Mouse (Mus musculus) 3134 (cell line): ENCODE results near the gene Txndc5.

Source experiments
- DNase-seq: peaks from one replicate; pipeline ENCODE4 v3.0.0-alpha.2; 2011; ENCODE audit warnings: low spot score; ENCODE audit not compliant: insufficient read length; ENCODE audit errors: extremely low read depth

Txndc5 gene

GRCm38 (mm10) chr13:38528687-38529294 is at the start of gene Txndc5:
Gene Txndc5 (minus strand): TSS chr13:38528824.
- DNase-seq, result no peak

DNA sequence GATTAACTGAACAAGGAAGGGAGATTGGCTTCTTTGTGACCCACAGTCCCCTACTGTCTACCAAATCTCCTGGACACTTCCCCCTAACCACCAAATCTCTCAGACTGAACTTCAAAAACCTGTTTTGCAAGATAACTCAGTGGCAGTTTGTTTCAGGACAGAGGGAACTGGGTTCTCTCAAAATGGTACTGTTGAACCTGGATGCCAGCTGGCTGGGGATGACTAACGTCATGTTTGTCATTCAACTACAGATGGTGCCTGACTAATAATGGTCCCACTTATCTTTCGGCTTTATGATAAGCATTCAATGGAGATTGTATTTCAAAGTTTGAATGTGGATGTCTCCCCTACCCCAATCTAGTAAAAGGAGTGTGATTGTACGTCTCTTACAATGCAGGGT is 46.0 kb upstream of the Txndc5 start:
- no peak for DNase-seq

DNA sequence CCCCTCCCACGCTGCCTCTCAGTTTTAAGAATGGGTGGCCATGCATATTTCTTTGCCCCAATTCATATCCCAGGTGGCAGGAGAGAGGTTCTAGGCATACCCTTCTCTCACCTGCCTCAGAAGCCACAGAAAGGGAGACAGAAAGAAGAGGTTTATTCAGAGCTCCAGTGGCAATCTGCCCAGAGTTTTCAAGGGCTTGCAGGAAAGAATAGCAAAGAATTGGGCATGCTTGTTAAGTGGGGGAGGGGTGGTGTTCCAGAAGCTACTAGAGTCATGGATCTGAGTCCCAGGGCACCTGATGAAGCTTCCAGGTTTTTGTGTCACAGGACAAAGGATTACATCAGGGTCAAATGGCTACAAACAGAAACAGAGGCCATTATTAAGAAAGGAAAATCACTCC is 44.7 kb upstream of the Txndc5 start:
- no peak for DNase-seq

GRCm38 (mm10) chr13:38565245-38565644 is 36.6 kb upstream of the Txndc5 start:
- DNase-seq, result no peak

- DNase-seq, result no peak
Observed at GRCm38 (mm10) chr13:38554611-38555010, 26.0 kb upstream of the Txndc5 start.

DNA sequence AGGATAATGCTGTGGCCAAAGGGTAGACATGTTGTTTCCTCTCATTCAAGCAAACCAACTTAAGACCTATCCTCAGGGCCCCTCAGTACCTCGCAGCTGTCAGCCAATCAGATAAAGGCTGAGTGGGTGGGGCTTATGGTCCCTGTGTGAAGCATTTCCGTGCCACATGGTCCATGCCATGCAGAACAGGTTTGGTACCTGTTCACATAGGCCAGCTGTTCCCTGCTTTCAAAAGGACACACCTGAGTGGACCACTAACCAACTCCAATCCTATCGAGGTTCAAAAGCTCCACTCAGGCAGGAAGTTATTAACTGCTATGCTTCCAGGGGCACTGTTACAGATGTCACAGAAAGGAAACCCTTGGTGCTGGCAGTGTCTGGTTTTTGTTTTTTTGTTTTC is 25.6 kb upstream of the Txndc5 start:
- DNase-seq, result no peak

DNA sequence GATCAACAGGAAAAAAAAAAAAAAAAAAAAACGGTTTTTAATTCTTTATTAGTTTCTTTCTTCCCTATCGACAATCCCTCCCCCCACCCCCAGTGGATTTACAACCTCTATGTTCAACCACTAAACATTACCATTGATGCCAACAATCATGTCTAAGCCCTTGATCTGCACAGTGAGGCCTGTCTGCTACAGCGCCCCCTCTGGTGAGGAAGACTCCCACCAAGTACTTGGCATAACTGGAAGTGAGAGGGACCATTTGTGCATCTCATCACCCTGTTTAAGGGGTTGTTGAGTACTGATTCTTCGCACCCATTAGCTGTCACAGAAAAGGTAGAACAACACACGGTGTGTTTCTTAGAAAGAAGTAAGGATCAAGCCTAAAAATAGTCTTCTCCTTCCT is 20.1 kb upstream of the Txndc5 start:
- no peak for DNase-seq

DNA sequence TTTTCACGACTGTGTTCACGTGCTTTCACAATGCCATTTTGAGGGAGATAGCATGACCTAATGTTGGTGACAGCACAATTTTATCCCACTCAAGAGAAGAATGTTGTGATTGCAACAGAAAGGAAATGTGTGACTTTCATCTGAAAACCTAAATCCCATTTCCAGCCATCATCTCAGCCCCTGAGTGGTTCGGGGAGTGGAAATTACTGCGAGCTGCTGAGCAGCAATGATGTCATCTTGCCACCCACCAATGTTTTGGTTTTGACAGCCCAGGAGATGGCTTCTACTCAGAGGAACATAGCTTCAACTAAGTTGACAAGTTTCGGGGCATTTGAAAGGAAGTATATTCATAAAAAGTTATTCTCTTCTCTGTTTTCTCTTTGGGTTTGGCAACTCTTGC is 19.1 kb upstream of the Txndc5 start:
- DNase-seq, result no peak

DNA sequence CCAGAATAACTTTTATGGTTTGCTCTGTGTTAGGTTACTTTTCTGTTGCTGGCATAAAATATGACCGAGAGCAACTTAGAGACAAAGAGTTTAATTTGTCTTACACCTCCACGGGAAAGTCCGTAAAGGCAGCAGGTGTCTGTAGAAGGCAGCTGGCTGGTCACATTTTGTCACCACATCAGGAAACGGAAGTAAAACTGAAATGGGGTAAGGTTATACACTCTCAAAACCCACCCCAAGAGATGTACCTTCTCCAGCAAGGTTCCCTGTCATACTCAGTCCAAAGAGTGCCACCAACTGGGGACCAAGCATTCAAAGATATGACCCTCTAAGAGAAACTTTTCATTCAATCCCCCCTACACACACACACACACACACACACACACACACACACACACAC is 18.1 kb upstream of the Txndc5 start:
- no peak for DNase-seq

DNA sequence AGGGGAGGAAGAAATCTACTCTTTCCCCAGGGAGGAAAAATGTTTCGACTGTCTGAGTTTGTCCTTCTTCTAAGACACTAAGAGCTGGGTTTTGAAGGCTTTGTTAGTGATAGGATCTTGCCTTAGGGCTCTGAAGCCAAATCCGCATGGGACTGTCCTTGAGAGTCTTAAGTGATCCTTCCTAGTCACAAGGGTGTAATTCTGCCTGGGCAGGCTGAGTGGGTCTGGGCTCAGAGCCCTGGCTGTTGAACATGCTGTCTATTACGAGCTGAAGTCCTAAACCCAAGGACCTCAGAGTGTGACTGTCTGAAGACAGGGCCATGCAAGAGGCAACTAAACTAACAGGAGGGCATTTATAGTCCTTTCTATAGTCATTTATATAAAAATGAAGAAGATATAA is 16.8 kb upstream of the Txndc5 start:
- DNase-seq, result no peak

DNA sequence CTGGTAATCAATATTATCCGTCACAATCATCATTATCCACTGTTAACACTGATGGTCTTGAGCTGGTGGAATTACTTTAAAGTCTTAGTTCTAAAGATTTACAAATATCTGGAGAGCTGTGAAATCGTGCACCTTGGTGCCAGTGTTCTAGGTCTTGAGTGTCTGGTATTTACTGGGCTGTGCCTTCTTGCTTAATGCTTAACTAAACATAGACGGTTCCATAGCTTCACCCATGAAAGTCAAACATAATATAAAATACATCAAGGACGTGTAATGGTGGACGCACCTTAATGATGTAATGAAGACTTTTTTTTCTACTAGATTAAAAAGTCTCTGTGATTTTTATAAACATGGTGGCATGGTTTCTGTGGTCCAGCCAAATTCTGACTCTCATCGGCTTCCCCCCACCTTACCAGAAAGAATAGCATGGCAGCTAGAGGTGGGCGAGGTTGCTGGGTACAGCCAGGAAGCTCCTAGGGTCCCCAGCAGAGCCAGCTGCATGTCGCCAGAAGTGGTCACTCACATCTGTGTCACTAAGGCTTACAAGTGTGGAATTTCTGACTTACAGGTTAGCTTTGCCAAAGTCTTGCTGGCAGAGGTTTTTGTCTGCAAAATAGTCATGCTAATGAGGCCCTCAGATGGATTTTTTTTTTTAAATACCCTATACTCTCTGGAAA is 16.3 kb upstream of the Txndc5 start:
- DNase-seq, result no peak

GRCm38 (mm10) chr13:38543455-38544125 is 15.0 kb upstream of the Txndc5 start:
- DNase-seq, result no peak

- no peak for DNase-seq
Observed at GRCm38 (mm10) chr13:38539192-38539900, 10.7 kb upstream of the Txndc5 start.

DNA sequence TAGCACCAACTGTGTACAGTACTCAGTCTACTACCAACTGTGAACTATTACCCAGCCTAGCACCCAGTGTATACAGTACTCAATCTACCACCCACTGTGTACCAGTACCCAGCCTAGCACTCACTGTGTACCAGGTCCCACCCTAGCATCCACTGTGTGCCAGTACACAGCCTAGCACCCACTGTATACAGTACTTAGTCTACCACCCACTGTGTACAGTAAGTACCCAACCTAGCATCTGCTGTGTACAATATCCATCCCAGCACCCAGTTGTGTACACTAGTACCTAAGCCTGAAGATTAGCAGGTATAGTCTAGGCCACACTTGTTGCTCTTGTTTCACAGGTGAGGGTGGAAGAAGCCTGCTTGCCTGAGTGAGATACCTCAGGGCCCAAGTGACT is 8.9 kb upstream of the Txndc5 start:
- DNase-seq, result no peak

- DNase-seq, result no peak
Observed at GRCm38 (mm10) chr13:38534731-38535130, 6.1 kb upstream of the Txndc5 start.

GRCm38 (mm10) chr13:38534016-38534415 is 5.4 kb upstream of the Txndc5 start:
- DNase-seq, result no peak

DNA sequence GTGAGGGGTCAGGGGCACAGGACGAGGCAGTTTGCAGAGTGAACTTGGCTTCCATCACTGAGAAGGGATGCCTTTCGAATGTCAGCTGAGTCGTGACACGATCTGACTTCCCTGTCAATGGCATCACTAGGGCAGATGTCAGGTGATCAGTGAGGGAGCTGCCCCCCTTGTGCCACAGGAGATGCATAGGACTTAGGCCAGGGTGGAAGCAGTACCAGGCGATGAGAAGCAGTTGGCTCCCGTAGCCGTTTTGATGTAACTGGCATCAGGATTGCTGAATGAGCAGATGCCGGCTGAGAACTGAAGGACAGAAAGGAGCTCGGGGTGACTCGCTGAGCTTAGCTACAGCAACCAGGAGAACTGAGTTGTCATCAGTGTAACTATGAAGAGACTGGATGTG is 4.8 kb upstream of the Txndc5 start:
- DNase-seq, result no peak

GRCm38 (mm10) chr13:38531498-38531897 is 2.9 kb upstream of the Txndc5 start:
- DNase-seq, result no peak

GRCm38 (mm10) chr13:38529576-38529975 is 952 bp upstream of the Txndc5 start:
- DNase-seq, result no peak

GRCm38 (mm10) chr13:38527797-38528650 is 600 bp downstream of the Txndc5 start:
- peak; percentile 87 for DNase-seq
